Mouse (Mus musculus): Measurements from ENCODE around the gene Tmeff2.

GRCm38 (mm10) chr1:51065652-51066051 is 165.2 kb downstream of the Tmeff2 start:
- TF ChIP-seq ZNF384 (IDR thresholded peaks at IDR 0.05; ENCODE audit: low read depth, low read length): no peak
- TF ChIP-seq ZC3H11A (IDR thresholded peaks at IDR 0.05; ENCODE audit: borderline replicate concordance, low read depth, low read length): no peak
- no peak for TF ChIP-seq HCFC1 (IDR thresholded peaks at IDR 0.05; ENCODE audit: borderline replicate concordance, insufficient read depth, low read length)

Measured in ES-E14 (cell line).